ENCODE assay signal across 9 mouse cellular contexts in the genomic region with DNA sequence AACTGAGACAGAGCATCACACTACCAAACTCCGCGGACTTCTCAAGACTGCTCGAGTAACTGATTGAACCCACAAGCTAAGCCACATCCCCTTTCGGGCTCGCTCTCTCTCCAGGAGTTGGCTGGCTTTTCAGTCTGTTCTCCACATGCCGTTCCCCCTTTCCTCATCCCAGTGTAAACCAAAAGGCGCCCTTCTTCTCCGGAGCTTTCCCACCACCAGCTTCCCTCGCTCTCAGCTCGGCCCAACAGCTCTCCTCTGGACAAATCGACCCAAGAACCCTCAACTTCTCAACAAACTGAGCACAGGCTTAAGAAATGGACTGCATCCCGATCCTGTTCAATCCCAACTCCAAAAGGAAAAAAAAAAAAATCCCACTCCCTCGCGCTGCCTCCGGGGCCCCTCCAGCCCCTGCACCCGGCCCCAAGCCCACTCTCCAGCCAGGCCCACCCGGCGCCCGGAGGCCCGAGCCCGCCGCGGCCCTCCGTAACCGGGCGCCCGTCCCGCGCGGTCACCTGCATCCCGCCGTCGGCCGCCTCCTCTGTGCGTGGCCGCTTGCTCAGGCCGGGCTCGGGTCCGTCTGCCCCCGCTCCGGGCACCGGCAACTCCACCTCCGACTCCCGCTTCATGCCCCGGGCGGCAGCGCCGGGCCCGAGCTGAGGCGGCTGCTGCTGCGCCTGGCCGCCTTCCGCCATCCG. TPM values are rescaled to one million over a fixed set of nuclear protein-coding genes. Genes with fewer than 3 reads are reported as not detected.
DNase-seq lines count a peak whose midpoint lies in the region; ATAC-seq and TF ChIP-seq lines count a peak whose summit lies in the region.
"Had no signal": no experiment of that assay in that cellular context is flagged by ENCODE, and none has a peak within 500 bp of the region (broad histone marks: within the 10 kb centered on the region; RNA-seq: fewer than 3 reads in every experiment).

No protein-coding gene starts in this region.

- no peaks in the 10 kb centered on the region for H3K27me3 ChIP-seq in forebrain, postnatal 0 days (ENCODE audit: insufficient read depth, low read length)
- H3K27me3 ChIP-seq in stomach, embryonic 15.5 days (replicated peaks), result no peaks in the 10 kb centered on the region

- peak; percentile 24 for DNase-seq in CD4-positive, CD25-positive, alpha-beta regulatory T cell, adult 2 months (ENCODE audit: low read depth, low spot score)
- peak; percentile 45 to 51 for DNase-seq in cerebellum, adult 18-20 months
- peak; percentile 58 for DNase-seq in forebrain, postnatal 0 days
- peak; percentile 14 to 20 for DNase-seq in layer of hippocampus, postnatal 25 days (ENCODE audit: extremely low spot score in 1 of 2, low spot score in 1 of 2)
- peak; percentile 61 for DNase-seq in mesoderm, embryonic 11.5 days (ENCODE audit: low read depth, low spot score)

- under 1% methylated on average over 47 of the region's 54 CpGs for WGBS in forebrain, postnatal 0 days
- under 1% methylated on average over 52 of the region's 54 CpGs for WGBS in stomach, embryonic 15.5 days

- no peak for TF ChIP-seq CTCF in forebrain, postnatal 0 days (IDR thresholded peaks at IDR 0.05; ENCODE audit: low read depth)

- H3K36me3 ChIP-seq in forebrain, postnatal 0 days (ENCODE audit: insufficient read depth), result no peaks in the 10 kb centered on the region
- H3K36me3 ChIP-seq in stomach, embryonic 15.5 days, result no peaks in the 10 kb centered on the region

- H3K9me3 ChIP-seq in forebrain, postnatal 0 days (ENCODE audit: low read length), result no peaks in the 10 kb centered on the region
- no peaks in the 10 kb centered on the region for H3K9me3 ChIP-seq in stomach, embryonic 15.5 days

- H3K4me1 ChIP-seq in forebrain, postnatal 0 days (ENCODE audit: insufficient read depth), result peaks cover 10% of the 10 kb centered on the region
- H3K4me1 ChIP-seq in stomach, embryonic 15.5 days, result peaks cover 15% of the 10 kb centered on the region

- ATAC-seq in CD4-positive, CD25-positive, alpha-beta regulatory T cell, adult 4 months, result no peak
- ATAC-seq in forebrain, postnatal 0 days, result peak; percentile 12; the same call in 1 of the 2 replicates
- peak; percentile 65 to 67; a peak in 3 of 4 replicates for ATAC-seq in hematopoietic stem cell, adult 5-6 weeks (replicated peaks in 1 of 2; ENCODE audit: insufficient read depth in 1 of 2, low FRiP score in 2 of 2, low TSS enrichment in 1 of 2, low read depth in 1 of 2, poor library complexity in 2 of 2, severe bottlenecking in 2 of 2)
- peak; percentile 25; the same call in 1 of the 2 replicates for ATAC-seq in stomach, embryonic 15.5 days (ENCODE audit: insufficient read depth, low FRiP score, low read depth)

- peak overlapping the region; percentile 89 for H3K9ac ChIP-seq in forebrain, postnatal 0 days
- H3K9ac ChIP-seq in stomach, embryonic 15.5 days, result peak overlapping the region; percentile 94

- H3K27ac ChIP-seq in forebrain, postnatal 0 days (ENCODE audit: low read depth, low read length), result peak overlapping the region; percentile 98
- H3K27ac ChIP-seq in stomach, embryonic 15.5 days, result peak overlapping the region; percentile 99
- H3K27ac ChIP-seq: macrophage had no signal

- peak overlapping the region; percentile 65 for H3K4me2 ChIP-seq in forebrain, postnatal 0 days (ENCODE audit: low read depth)
- peak overlapping the region; percentile 60 for H3K4me2 ChIP-seq in stomach, embryonic 15.5 days

- H3K4me3 ChIP-seq in forebrain, postnatal 0 days (ENCODE audit: low read depth, low read length), result peak overlapping the region; percentile 96
- H3K4me3 ChIP-seq in stomach, embryonic 15.5 days (replicated peaks), result peak overlapping the region; percentile 90

RNA-seq across cellular contexts. Expression of a gene that starts 0.8 kb away (rescaled TPM):
- polyA plus RNA-seq in CD4-positive, CD25-positive, alpha-beta regulatory T cell, adult 4 months (2017; shearing (Covaris generic)), result not detected
- total RNA-seq in forebrain, postnatal 0 days (2014; rRNA removed), result 391 and 470 TPM in 2 replicates
- polyA plus RNA-seq in forebrain, postnatal 0 days (2015; fragmentation: Nextera tagmentation; extraction: Ambion mirVana), result 105 and 135 TPM in 2 replicates
- total RNA-seq in hematopoietic stem cell, adult 5-6 weeks (2017), result 8.4 and 11.9 TPM in 2 replicates
- 100 to 1,000 TPM; 220 to 233 TPM for total RNA-seq in layer of hippocampus, postnatal 25 days (2021)
- 54.2 and 56.8 TPM in 2 replicates for polyA plus RNA-seq in stomach, embryonic 15.5 days (2015; fragmentation: Nextera tagmentation; extraction: Ambion mirVana)

Comparison
In these comparisons a context has a peak if more than half of its experiments do, and no peak if none do; other contexts are left out.
1. RNA of a gene that starts 0.8 kb away (total RNA-seq): 391 to 470 TPM in forebrain, postnatal 0 days and 220 to 233 TPM in layer of hippocampus, postnatal 25 days; 8.4 to 11.9 TPM in hematopoietic stem cell, adult 5-6 weeks; every median in the first group is over 10 times any median in the second.
2. Peak in every context shown above with its lines, with median percentiles within 50 percentile points of each other: DNase-seq.